In genomic region chr9:107964681-107965080, GRCm38 (mm10) we compare ENCODE assay signal across 1 mouse cellular context.
A peak's percentile ranks its signal among the peaks of the same experiment; 100 is the strongest.
TF ChIP-seq lines count a peak whose summit lies in the region.

No protein-coding gene starts in this region.

TF ChIP-seq in MEL, 35 proteins besides CTCF, POLR2A, EP300 and RAD21:
- no peak for TF ChIP-seq TAL1 (IDR thresholded peaks at IDR 0.05; ENCODE audit: low read length)
- TF ChIP-seq MYC (IDR thresholded peaks at IDR 0.05; ENCODE audit: low read depth, low read length): 0 out of 2 replicates have a peak, but pooled peaks have one; percentile 32
